8 mouse cellular contexts compared by ENCODE assay signal in genomic region chr17:31841842-31842611, GRCm38 (mm10). TPM values are rescaled to one million over a fixed set of nuclear protein-coding genes. Genes with fewer than 3 reads are reported as not detected.
DNase-seq lines count a peak whose midpoint lies in the region; ATAC-seq lines count a peak whose summit lies in the region.

No protein-coding gene starts in this region.

- no peaks in the 10 kb centered on the region for H3K9me3 ChIP-seq in neural tube, embryonic 15.5 days (replicated peaks)
- H3K9me3 ChIP-seq in embryonic facial prominence, embryonic 14.5 days (ENCODE audit: control insufficient read depth, low read length), result no peaks in the 10 kb centered on the region
- no peaks in the 10 kb centered on the region for H3K9me3 ChIP-seq in limb, embryonic 10.5 days (replicated peaks)
- H3K9me3 ChIP-seq in stomach, embryonic 14.5 days (ENCODE audit: control insufficient read depth, low read depth, low read length), result no peaks in the 10 kb centered on the region

- WGBS in neural tube, embryonic 15.5 days, result 70% methylated on average over 18 of the region's 18 CpGs
- 63% methylated on average over 18 of the region's 18 CpGs for whole genome bisulfite sequencing in embryonic facial prominence, embryonic 14.5 days
- 73% methylated on average over 18 of the region's 18 CpGs for WGBS in limb, embryonic 10.5 days
- 48% methylated on average over 18 of the region's 18 CpGs for WGBS in stomach, embryonic 14.5 days

- H3K27me3 ChIP-seq in neural tube, embryonic 15.5 days (replicated peaks), result no peaks in the 10 kb centered on the region
- H3K27me3 ChIP-seq in embryonic facial prominence, embryonic 14.5 days (replicated peaks; ENCODE audit: control insufficient read depth, insufficient read depth, low read length), result no peaks in the 10 kb centered on the region
- H3K27me3 ChIP-seq in limb, embryonic 10.5 days (ENCODE audit: low read depth, poor library complexity, severe bottlenecking), result no peaks in the 10 kb centered on the region
- no peaks in the 10 kb centered on the region for H3K27me3 ChIP-seq in stomach, embryonic 14.5 days (ENCODE audit: control insufficient read depth, insufficient read depth, low read length)

- no peak for ATAC-seq in neural tube, embryonic 15.5 days (ENCODE audit: low FRiP score)
- ATAC-seq in embryonic facial prominence, embryonic 14.5 days (ENCODE audit: low read depth), result peak; percentile 77
- ATAC-seq in stomach, embryonic 14.5 days (ENCODE audit: insufficient number of reproducible peaks, insufficient read depth, low FRiP score, low read depth), result peak; percentile 66; the same call in 1 of the 2 replicates

- H3K36me3 ChIP-seq in neural tube, embryonic 15.5 days, result peaks cover 30% of the 10 kb centered on the region
- peaks cover 33% of the 10 kb centered on the region for H3K36me3 ChIP-seq in embryonic facial prominence, embryonic 14.5 days (ENCODE audit: control insufficient read depth, insufficient read depth, low read length)
- peaks cover 38% of the 10 kb centered on the region for H3K36me3 ChIP-seq in limb, embryonic 10.5 days
- peaks cover 31% of the 10 kb centered on the region for H3K36me3 ChIP-seq in stomach, embryonic 14.5 days (ENCODE audit: control insufficient read depth, insufficient read depth, low read length)

- 0 out of 2 replicates have a peak, but pooled peaks cover 6% of the 10 kb centered on the region for H3K4me1 ChIP-seq in neural tube, embryonic 15.5 days
- H3K4me1 ChIP-seq in embryonic facial prominence, embryonic 14.5 days (ENCODE audit: control insufficient read depth, insufficient read depth, low read length), result peaks cover 18% of the 10 kb centered on the region
- peaks cover 7% of the 10 kb centered on the region; the same call in 1 of the 2 replicates for H3K4me1 ChIP-seq in limb, embryonic 10.5 days
- peaks cover 8% of the 10 kb centered on the region; the same call in 1 of the 2 replicates for H3K4me1 ChIP-seq in stomach, embryonic 14.5 days (ENCODE audit: control insufficient read depth, insufficient read depth, low read length)

- DNase-seq in neural tube, embryonic 10.5 days (ENCODE audit: extremely low spot score, low spot score), result no peak
- peak; percentile 90 for DNase-seq in embryonic facial prominence, embryonic 14.5 days (ENCODE audit: low spot score)
- no peak for DNase-seq in limb, embryonic 10.5 days (ENCODE audit: low spot score)
- no peak for DNase-seq in cerebellum, adult 18-20 months
- no peak for DNase-seq in thymus, postnatal 14 days
- no peak for DNase-seq in embryo, embryonic 11 days

- no peak overlapping the region for H3K4me2 ChIP-seq in neural tube, embryonic 15.5 days
- H3K4me2 ChIP-seq in embryonic facial prominence, embryonic 14.5 days (ENCODE audit: low read depth, low read length), result no peak overlapping the region
- H3K4me2 ChIP-seq in stomach, embryonic 14.5 days (replicated peaks; ENCODE audit: low read depth, low read length), result no peak overlapping the region

- no peak overlapping the region for H3K4me3 ChIP-seq in neural tube, embryonic 15.5 days (replicated peaks)
- no peak overlapping the region for H3K4me3 ChIP-seq in embryonic facial prominence, embryonic 14.5 days (ENCODE audit: low read depth, low read length)
- H3K4me3 ChIP-seq in limb, embryonic 10.5 days, result no peak overlapping the region
- no peak overlapping the region for H3K4me3 ChIP-seq in stomach, embryonic 14.5 days (ENCODE audit: low read depth, low read length)

- H3K9ac ChIP-seq in neural tube, embryonic 15.5 days (replicated peaks), result no peak overlapping the region
- no peak overlapping the region for H3K9ac ChIP-seq in embryonic facial prominence, embryonic 14.5 days (ENCODE audit: low read depth, low read length)
- H3K9ac ChIP-seq in stomach, embryonic 14.5 days (replicated peaks; ENCODE audit: low read depth, low read length), result no peak overlapping the region

- peak overlapping the region; percentile 23 for H3K27ac ChIP-seq in neural tube, embryonic 15.5 days (replicated peaks)
- peak overlapping the region; percentile 45 for H3K27ac ChIP-seq in embryonic facial prominence, embryonic 14.5 days (replicated peaks; ENCODE audit: low read depth, low read length)
- peak overlapping the region; percentile 38; the same call in 1 of the 2 replicates for H3K27ac ChIP-seq in limb, embryonic 10.5 days
- H3K27ac ChIP-seq in stomach, embryonic 14.5 days (ENCODE audit: low read length), result peak overlapping the region; percentile 66; the same call in 1 of the 2 replicates

RNA-seq across cellular contexts. Expression of gene Sik1, which starts 13.6 kb away (rescaled TPM):
- 18.4 and 20.7 TPM in 2 replicates for polyA plus RNA-seq in neural tube, embryonic 15.5 days (2015; fragmentation: Nextera tagmentation; extraction: Ambion mirVana)
- 25.1 and 27.8 TPM in 2 replicates for polyA plus RNA-seq in embryonic facial prominence, embryonic 14.5 days (2014; fragmentation: Nextera tagmentation; extraction: Ambion mirVana)
- 10.3 and 13.4 TPM in 2 replicates for polyA plus RNA-seq in limb, embryonic 10.5 days (2016; fragmentation: Nextera tagmentation; extraction: Ambion mirVana)
- 19.7 and 20.8 TPM in 2 replicates for polyA plus RNA-seq in stomach, embryonic 14.5 days (2014; fragmentation: Nextera tagmentation; extraction: Ambion mirVana)
